Mouse (Mus musculus): ENCODE data around the gene Tsx. TPM values are rescaled to one million over a fixed set of nuclear protein-coding genes. Genes with fewer than 3 reads are reported as not detected.

The Tsx gene
- polyA plus RNA-seq, 1 experiment: not detected

GRCm38 (mm10) chrX:103384528-103384927, 29.7 kb upstream of the Tsx start:
- Histone ChIP-seq H3K36me3 (ENCODE audit: control insufficient read depth, insufficient read depth) (no peaks in the 10 kb centered on the region), H3ac (ENCODE audit: control insufficient read depth, insufficient read length, low read depth) (no peak overlapping the region), H3K79me3 (ENCODE audit: low read depth) (no peaks in the 10 kb centered on the region), H3K4me3 (ENCODE audit: insufficient read depth, poor library complexity, severe bottlenecking) (no peak overlapping the region), H3K79me2 (ENCODE audit: control insufficient read depth, insufficient read depth) (no peaks in the 10 kb centered on the region), H3K27me3 (ENCODE audit: control insufficient read depth, insufficient read depth, insufficient read length) (no peaks in the 10 kb centered on the region)
- no peak for TF ChIP-seq CTCF (IDR thresholded peaks at IDR 0.05; ENCODE audit: control insufficient read depth, insufficient read depth, insufficient read length)
- no peak for TF ChIP-seq USF1 (IDR thresholded peaks at IDR 0.05; ENCODE audit: low read depth)
- no peak for TF ChIP-seq MYOG (IDR thresholded peaks at IDR 0.05; ENCODE audit: control insufficient read depth, extremely low read depth, insufficient read length)
- TF ChIP-seq MYOD1 (IDR thresholded peaks at IDR 0.05; ENCODE audit: control insufficient read depth, insufficient read length, low read depth): no peak
- TF ChIP-seq MAX (IDR thresholded peaks at IDR 0.05): no peak
- TF ChIP-seq CEBPB (IDR thresholded peaks at IDR 0.05; ENCODE audit: low read depth): no peak
- no peak for TF ChIP-seq FOSL1 (IDR thresholded peaks at IDR 0.05; ENCODE audit: insufficient read depth, low read length, poor library complexity, severe bottlenecking)

- H3K27me3 ChIP-seq (ENCODE audit: control insufficient read depth, insufficient read depth, insufficient read length): no peaks in the 10 kb centered on the region
- H3ac ChIP-seq (ENCODE audit: control insufficient read depth, insufficient read length, low read depth): no peak overlapping the region
- no peaks in the 10 kb centered on the region for H3K79me3 ChIP-seq (ENCODE audit: low read depth)
- no peaks in the 10 kb centered on the region for H3K79me2 ChIP-seq (ENCODE audit: control insufficient read depth, insufficient read depth)
- TF ChIP-seq FOSL1 (IDR thresholded peaks at IDR 0.05; ENCODE audit: insufficient read depth, low read length, poor library complexity, severe bottlenecking) (no peak), MYOG (IDR thresholded peaks at IDR 0.05; ENCODE audit: control insufficient read depth, extremely low read depth, insufficient read length) (no peak), USF1 (IDR thresholded peaks at IDR 0.05; ENCODE audit: low read depth) (no peak), CTCF (IDR thresholded peaks at IDR 0.05; ENCODE audit: control insufficient read depth, insufficient read depth, insufficient read length) (no peak), MYOD1 (IDR thresholded peaks at IDR 0.05; ENCODE audit: control insufficient read depth, insufficient read length, low read depth) (no peak), CEBPB (IDR thresholded peaks at IDR 0.05; ENCODE audit: low read depth) (no peak), MAX (IDR thresholded peaks at IDR 0.05) (no peak)
- no peak overlapping the region for H3K4me3 ChIP-seq (ENCODE audit: insufficient read depth, poor library complexity, severe bottlenecking)
- no peaks in the 10 kb centered on the region for H3K36me3 ChIP-seq (ENCODE audit: control insufficient read depth, insufficient read depth)
Measured at GRCm38 (mm10) chrX:103388131-103388530, 26.1 kb upstream of the Tsx start.

GRCm38 (mm10) chrX:103393841-103394240, 20.4 kb upstream of the Tsx start:
- Histone ChIP-seq H3ac (ENCODE audit: control insufficient read depth, insufficient read length, low read depth) (no peak overlapping the region), H3K27me3 (ENCODE audit: control insufficient read depth, insufficient read depth, insufficient read length) (no peaks in the 10 kb centered on the region), H3K36me3 (ENCODE audit: control insufficient read depth, insufficient read depth) (no peaks in the 10 kb centered on the region), H3K4me3 (ENCODE audit: insufficient read depth, poor library complexity, severe bottlenecking) (no peak overlapping the region), H3K79me3 (ENCODE audit: low read depth) (no peaks in the 10 kb centered on the region), H3K79me2 (ENCODE audit: control insufficient read depth, insufficient read depth) (no peaks in the 10 kb centered on the region)
- TF ChIP-seq FOSL1 (IDR thresholded peaks at IDR 0.05; ENCODE audit: insufficient read depth, low read length, poor library complexity, severe bottlenecking): no peak

GRCm38 (mm10) chrX:103405021-103405420, 9.2 kb upstream of the Tsx start:
- no peak overlapping the region for H3ac ChIP-seq (ENCODE audit: control insufficient read depth, insufficient read length, low read depth)
- H3K4me3 ChIP-seq (ENCODE audit: insufficient read depth, poor library complexity, severe bottlenecking): no peak overlapping the region
- TF ChIP-seq CTCF (IDR thresholded peaks at IDR 0.05; ENCODE audit: control insufficient read depth, insufficient read depth, insufficient read length) (no peak), USF1 (IDR thresholded peaks at IDR 0.05; ENCODE audit: low read depth) (no peak), CEBPB (IDR thresholded peaks at IDR 0.05; ENCODE audit: low read depth) (no peak), MYOG (IDR thresholded peaks at IDR 0.05; ENCODE audit: control insufficient read depth, extremely low read depth, insufficient read length) (no peak)
- no peaks in the 10 kb centered on the region for H3K36me3 ChIP-seq (ENCODE audit: control insufficient read depth, insufficient read depth)
- H3K79me2 ChIP-seq (ENCODE audit: control insufficient read depth, insufficient read depth): no peaks in the 10 kb centered on the region
- H3K79me3 ChIP-seq (ENCODE audit: low read depth): no peaks in the 10 kb centered on the region
- H3K27me3 ChIP-seq (ENCODE audit: control insufficient read depth, insufficient read depth, insufficient read length): no peaks in the 10 kb centered on the region

- H3K79me3 ChIP-seq (ENCODE audit: low read depth): no peaks in the 10 kb centered on the region
- no peak for TF ChIP-seq CTCF (IDR thresholded peaks at IDR 0.05; ENCODE audit: control insufficient read depth, insufficient read depth, insufficient read length)
- no peak for TF ChIP-seq MYOD1 (IDR thresholded peaks at IDR 0.05; ENCODE audit: control insufficient read depth, insufficient read length, low read depth)
- TF ChIP-seq USF1 (IDR thresholded peaks at IDR 0.05; ENCODE audit: low read depth): no peak
- no peak for TF ChIP-seq MAX (IDR thresholded peaks at IDR 0.05)
- TF ChIP-seq FOSL1 (IDR thresholded peaks at IDR 0.05; ENCODE audit: insufficient read depth, low read length, poor library complexity, severe bottlenecking): no peak
- no peak for TF ChIP-seq CEBPB (IDR thresholded peaks at IDR 0.05; ENCODE audit: low read depth)
- no peak for TF ChIP-seq MYOG (IDR thresholded peaks at IDR 0.05; ENCODE audit: control insufficient read depth, extremely low read depth, insufficient read length)
- no peaks in the 10 kb centered on the region for H3K36me3 ChIP-seq (ENCODE audit: control insufficient read depth, insufficient read depth)
- H3K4me3 ChIP-seq (ENCODE audit: insufficient read depth, poor library complexity, severe bottlenecking): no peak within 1 kb of the TSS
- no peaks in the 10 kb centered on the region for H3K27me3 ChIP-seq (ENCODE audit: control insufficient read depth, insufficient read depth, insufficient read length)
- no peak within 1 kb of the TSS for H3ac ChIP-seq (ENCODE audit: control insufficient read depth, insufficient read length, low read depth)
- no peaks in the 10 kb centered on the region for H3K79me2 ChIP-seq (ENCODE audit: control insufficient read depth, insufficient read depth)
Measured at GRCm38 (mm10) chrX:103421710-103422109, 7.4 kb downstream of the Tsx start, which contains the start of gene Gm26992. TSS of gene Gm26992 (plus strand) at chrX:103422010.

- TF ChIP-seq FOSL1 (IDR thresholded peaks at IDR 0.05; ENCODE audit: insufficient read depth, low read length, poor library complexity, severe bottlenecking) (no peak), CEBPB (IDR thresholded peaks at IDR 0.05; ENCODE audit: low read depth) (no peak), USF1 (IDR thresholded peaks at IDR 0.05; ENCODE audit: low read depth) (no peak), MYOD1 (IDR thresholded peaks at IDR 0.05; ENCODE audit: control insufficient read depth, insufficient read length, low read depth) (no peak), MAX (IDR thresholded peaks at IDR 0.05) (no peak)
- no peaks in the 10 kb centered on the region for H3K27me3 ChIP-seq (ENCODE audit: control insufficient read depth, insufficient read depth, insufficient read length)
- H3K4me3 ChIP-seq (ENCODE audit: insufficient read depth, poor library complexity, severe bottlenecking): no peak overlapping the region
Measured at GRCm38 (mm10) chrX:103427677-103428076, 13.4 kb downstream of the Tsx start.

More at GRCm38 (mm10) chrX:103427677-103428076, 13.4 kb downstream of the Tsx start:
- Histone ChIP-seq H3ac (ENCODE audit: control insufficient read depth, insufficient read length, low read depth) (no peak overlapping the region), H3K36me3 (ENCODE audit: control insufficient read depth, insufficient read depth) (no peaks in the 10 kb centered on the region), H3K79me2 (ENCODE audit: control insufficient read depth, insufficient read depth) (no peaks in the 10 kb centered on the region), H3K79me3 (ENCODE audit: low read depth) (no peaks in the 10 kb centered on the region)

Data from C2C12 (cell line).